Mouse (Mus musculus) bone marrow macrophage, adult 2 months (primary cell): Measurements from ENCODE around the gene Slx4.

Experiments
- CTCF ChIP-seq: IDR thresholded peaks from 2 replicates; pipeline ENCODE4 v1.5.1; 2012; ENCODE audit warnings: low read depth, mild to moderate bottlenecking, low read length, moderate library complexity
- POLR2A ChIP-seq: IDR thresholded peaks from 2 replicates; pipeline ENCODE4 v1.6.1; 2012; ENCODE audit warnings: mild to moderate bottlenecking, low read depth, low read length, borderline replicate concordance

DNA sequence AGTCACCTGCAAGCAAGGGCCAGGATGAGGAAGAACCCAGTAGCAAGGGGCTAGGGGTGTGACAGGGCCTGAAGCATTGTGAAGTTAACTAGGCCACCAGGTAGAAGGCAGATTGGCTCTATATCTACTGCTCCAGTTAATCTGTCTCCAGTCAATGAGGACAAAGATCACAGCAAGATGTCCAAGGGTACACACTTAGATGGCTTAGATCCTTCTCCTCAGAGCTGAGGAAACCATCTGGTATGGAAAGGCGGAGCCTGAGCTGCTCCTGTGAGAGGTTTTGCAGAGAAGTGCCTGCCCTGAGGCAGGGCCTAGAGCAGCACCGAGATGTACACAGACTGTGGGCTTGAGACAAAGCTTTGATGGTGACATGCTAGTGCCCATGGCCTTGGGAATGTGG is 40.5 kb upstream of the Slx4 start:
- no peak for TF ChIP-seq CTCF
- no peak for TF ChIP-seq POLR2A
